Mouse (Mus musculus): ENCODE data around the gene Mtmr14.
A peak's percentile ranks its signal among the peaks of the same experiment; 100 is the strongest.

The Mtmr14 gene

DNA sequence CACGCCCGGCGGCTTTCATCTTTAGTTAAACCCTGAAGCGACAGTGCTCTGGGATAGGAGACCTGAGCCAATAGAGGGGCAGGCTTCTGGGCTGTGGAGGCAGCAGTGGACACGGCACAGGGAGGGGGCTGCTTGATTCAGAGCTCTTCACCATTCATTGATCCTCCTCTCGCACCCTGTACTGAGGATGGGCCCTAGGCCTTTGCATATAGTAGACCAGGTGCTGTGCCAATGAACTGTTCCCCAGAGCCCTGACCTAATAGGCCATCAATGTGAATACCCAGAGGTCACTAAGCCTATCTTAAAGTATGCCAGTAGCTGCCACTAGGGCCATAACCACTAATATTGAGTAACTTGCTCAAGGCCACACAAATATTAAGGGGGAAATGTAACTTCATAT, 44.0 kb downstream of the Mtmr14 start:
- no peak for DNase-seq (ENCODE audit: low read depth, low spot score)

- peak; percentile 73 for DNase-seq (ENCODE audit: low read depth, low spot score)
Observed at GRCm38 (mm10) chr6:113282101-113282802, 44.6 kb downstream of the Mtmr14 start, which contains the start of gene Cpne9. Gene Cpne9 (plus strand): TSS chr6:113282307.

GRCm38 (mm10) chr6:113282969-113283368, 45.3 kb downstream of the Mtmr14 start:
- no peak for DNase-seq (ENCODE audit: low read depth, low spot score)

DNA sequence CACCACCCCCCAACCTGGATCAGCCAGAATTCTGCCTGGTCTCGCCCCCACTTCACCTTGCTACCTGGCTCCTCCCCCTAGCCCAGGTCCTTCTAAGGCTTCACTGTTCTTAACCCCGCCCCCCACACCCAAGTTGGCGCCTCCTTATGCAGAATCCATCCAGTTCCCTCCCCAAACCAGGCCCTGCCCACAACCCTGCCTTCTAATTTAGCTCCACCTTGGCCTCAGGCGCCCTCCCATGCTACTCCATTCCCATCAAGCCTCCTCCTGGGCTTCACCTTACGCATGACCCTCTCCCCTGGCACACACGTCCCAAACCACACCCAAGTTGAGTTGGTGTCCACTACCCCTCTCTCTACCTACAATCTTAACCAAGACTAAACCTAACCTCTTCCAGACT, 45.9 kb downstream of the Mtmr14 start:
- peak; percentile 93 for DNase-seq (ENCODE audit: low read depth, low spot score)

DNA sequence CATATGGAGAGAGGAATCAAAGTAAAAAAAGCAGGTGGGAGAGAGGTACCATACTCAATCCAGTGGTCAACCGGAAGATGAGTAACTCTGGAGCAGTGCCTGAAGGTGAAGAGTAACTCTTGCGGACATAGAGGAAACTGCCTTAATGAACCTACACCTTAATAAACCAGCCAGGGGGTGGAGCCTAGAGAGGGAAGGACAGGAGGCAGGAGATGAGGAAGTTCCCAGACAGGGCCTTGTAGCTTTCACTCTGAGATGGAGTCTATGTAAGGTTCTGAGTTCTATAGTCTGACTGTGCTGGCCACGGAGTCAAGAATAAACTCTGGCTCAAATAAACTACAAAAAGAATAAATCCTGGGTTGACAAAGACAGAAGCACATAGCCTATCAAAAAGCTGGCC, 47.3 kb downstream of the Mtmr14 start:
- DNase-seq (ENCODE audit: low read depth, low spot score) = no peak

GRCm38 (mm10) chr6:113286316-113286715, 48.7 kb downstream of the Mtmr14 start:
- no peak for DNase-seq (ENCODE audit: low read depth, low spot score)

DNA sequence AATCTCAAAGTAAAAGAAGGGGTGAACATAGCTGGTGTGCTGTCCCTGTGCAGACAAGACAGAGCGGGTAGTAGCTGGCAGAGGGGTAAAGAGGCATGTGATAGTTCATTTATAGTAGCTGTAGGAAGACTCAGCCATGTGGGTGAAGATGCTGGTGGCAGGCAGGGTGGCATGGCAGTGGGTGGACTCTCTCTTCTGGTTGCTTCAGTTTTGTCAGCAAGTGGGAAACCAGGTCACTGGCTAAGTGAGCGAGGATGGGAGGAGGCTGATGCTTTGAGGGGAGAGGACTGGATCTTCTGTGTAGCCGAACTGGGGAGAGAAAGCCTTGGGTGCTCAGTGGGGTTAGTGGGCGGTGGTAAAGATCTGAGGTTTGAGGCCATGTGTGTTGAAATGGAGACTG, 49.6 kb downstream of the Mtmr14 start:
- no peak for DNase-seq (ENCODE audit: low read depth, low spot score)

- DNase-seq (ENCODE audit: low read depth, low spot score) = no peak
Observed at GRCm38 (mm10) chr6:113289346-113289745, 51.7 kb downstream of the Mtmr14 start.

GRCm38 (mm10) chr6:113290346-113290745, 52.7 kb downstream of the Mtmr14 start:
- no peak for DNase-seq (ENCODE audit: low read depth, low spot score)

- DNase-seq (ENCODE audit: low read depth, low spot score) = no peak
Observed at GRCm38 (mm10) chr6:113292938-113293337, 55.3 kb downstream of the Mtmr14 start.

- DNase-seq (ENCODE audit: low read depth, low spot score) = no peak
Observed at GRCm38 (mm10) chr6:113296046-113296445, 58.4 kb downstream of the Mtmr14 start.

GRCm38 (mm10) chr6:113296639-113297038, 59.0 kb downstream of the Mtmr14 start:
- no peak for DNase-seq (ENCODE audit: low read depth, low spot score)

DNA sequence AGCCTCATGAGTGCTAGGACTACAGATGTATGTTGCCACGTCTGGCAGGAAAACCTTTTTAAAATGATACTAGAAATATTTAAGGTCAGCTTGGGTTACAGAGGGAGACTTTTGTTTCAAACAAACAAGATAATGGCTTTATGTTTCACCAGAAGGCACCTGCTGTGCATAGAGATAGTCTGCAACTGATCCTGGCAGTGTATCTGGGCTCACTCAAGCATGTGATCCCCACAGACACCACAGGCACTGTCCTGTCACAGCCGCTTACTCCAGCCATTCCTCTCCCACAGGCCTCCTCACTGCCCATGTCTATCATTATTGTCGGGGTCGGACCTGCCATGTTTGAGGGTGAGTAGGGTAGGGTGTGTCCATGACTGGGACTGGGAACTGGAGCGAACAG, 63.7 kb downstream of the Mtmr14 start:
- DNase-seq (ENCODE audit: low read depth, low spot score) = no peak

DNA sequence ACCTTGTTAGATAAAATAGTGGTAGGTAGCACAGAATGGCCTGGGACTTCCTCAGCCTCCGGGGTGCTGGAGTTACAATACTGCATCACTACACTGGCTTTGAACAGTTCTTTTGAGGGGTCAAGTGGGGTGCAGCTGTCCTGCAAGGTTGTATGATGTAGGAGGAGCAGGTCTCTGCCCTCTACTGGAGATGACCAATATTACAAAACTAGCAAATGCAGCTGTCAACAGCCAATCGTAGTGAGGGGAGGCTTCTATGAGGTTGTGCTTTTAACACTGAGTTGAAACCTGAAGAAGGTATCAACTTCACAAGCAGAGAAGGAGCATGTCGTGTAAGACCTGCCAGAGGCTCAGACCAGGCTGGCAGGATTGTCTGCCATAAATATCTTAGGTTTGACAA, 64.6 kb downstream of the Mtmr14 start:
- DNase-seq (ENCODE audit: low read depth, low spot score) = no peak

- peak; percentile 100 for DNase-seq (ENCODE audit: low read depth, low spot score)
Observed at GRCm38 (mm10) chr6:113306322-113306985, 68.8 kb downstream of the Mtmr14 start.

- no peak for DNase-seq (ENCODE audit: low read depth, low spot score)
Observed at GRCm38 (mm10) chr6:113306986-113307349, 69.3 kb downstream of the Mtmr14 start, which contains the start of gene Brpf1. Gene Brpf1 (plus strand): TSS chr6:113307137.

DNA sequence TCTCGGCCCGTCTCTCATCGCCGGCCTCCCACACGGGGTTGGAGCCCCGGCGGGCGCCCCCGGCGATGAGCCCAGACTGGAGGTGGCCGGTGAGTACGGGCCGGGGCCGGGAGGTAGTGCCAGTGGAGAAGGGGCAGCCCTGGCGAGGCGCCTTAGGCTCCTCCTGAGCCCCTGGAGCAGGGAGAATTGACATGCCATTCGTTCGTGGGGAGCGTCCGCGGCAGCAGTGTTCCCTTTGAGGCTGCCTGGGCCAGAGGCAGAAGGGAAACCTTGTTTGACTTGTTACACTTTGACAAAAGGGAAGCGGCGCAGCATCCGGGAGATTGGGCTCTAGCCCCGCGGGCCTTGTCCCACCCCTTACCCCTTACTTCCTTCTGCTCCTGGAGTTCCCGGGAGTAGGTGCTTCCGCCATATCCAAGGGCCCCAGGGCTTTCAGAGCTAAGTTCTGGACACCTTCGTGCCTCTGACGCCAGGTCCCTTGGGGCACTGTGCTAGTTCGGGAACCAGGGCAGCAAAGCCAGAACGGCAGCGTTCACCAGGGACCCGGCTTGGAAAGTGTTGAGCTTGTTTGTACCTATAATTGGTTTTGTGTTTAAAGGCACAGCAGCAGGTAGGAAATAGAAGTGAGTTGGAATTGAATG, 70.0 kb downstream of the Mtmr14 start:
- DNase-seq (ENCODE audit: low read depth, low spot score) = no peak

DNA sequence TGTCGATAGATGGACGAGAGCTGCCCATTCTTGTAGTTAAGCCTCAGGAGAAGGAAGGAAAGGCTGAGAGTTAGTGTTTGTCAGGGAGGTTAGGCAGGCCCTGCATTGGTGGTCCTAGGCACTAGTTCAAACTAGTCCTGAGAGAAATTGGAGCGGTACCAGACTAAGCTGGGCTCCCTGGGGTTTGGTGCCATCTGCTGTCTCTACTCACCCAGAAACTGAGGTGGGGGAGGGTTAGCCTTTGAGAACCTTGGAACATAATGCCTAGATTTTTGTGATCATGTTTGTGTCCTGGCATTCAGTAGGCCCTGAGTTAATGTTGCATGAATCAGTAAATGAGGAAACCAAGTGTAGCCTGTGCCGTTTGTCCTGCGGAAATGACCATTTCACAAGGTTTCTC, 70.5 kb downstream of the Mtmr14 start:
- no peak for DNase-seq (ENCODE audit: low read depth, low spot score)

GRCm38 (mm10) chr6:113315972-113316371, 78.3 kb downstream of the Mtmr14 start:
- no peak for DNase-seq (ENCODE audit: low read depth, low spot score)

- peak; percentile 99 for DNase-seq (ENCODE audit: low read depth, low spot score)
Observed at GRCm38 (mm10) chr6:113326533-113327315, 89.1 kb downstream of the Mtmr14 start, which contains the start of gene Ogg1. Gene Ogg1 (plus strand): TSS chr6:113326972.

GRCm38 (mm10) chr6:113329396-113329795, 91.8 kb downstream of the Mtmr14 start:
- DNase-seq (ENCODE audit: low read depth, low spot score) = no peak

GRCm38 (mm10) chr6:113330547-113330946, 92.9 kb downstream of the Mtmr14 start:
- no peak for DNase-seq (ENCODE audit: low read depth, low spot score)

Data from WW6 (cell line).